Mouse (Mus musculus) cerebellum, adult 11 months (tissue): ENCODE measurements around the gene Olfr1199.

Experiments used
- DNase-seq: peaks from one replicate; pipeline ENCODE4 v3.0.0; 2022

Gene Olfr1199

DNA sequence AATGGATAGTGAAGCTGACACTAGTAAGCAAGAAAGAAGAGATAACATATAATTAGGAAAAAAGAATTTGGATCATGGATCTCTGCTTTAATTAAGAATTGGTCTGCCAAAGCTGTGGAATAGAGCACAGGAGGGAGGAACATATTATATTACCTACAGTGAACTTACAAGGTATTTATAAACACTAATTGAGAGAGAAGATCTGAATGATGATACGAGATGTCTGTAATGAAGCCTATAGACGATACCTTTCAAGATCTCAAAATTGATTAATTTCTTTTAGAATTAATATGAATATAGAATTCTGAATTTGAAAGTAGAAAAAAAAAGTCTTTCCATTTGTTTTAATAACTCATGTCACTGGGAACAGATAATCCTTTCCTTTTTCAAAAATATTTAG, at the start of gene Olfr1199:
Olfr1199 (minus strand) TSS at position 101 of the 400 bp plus-strand sequence.
- no peak for DNase-seq

- no peak for DNase-seq
These were observed 32.5 kb upstream of the Olfr1199 start, which contains the start of gene Olfr1201 for GRCm38 (mm10) chr2:88792736-88793135. Gene Olfr1201, plus strand, starts transcription at chr2:88793036.

- no peak for DNase-seq
These were observed 10.1 kb upstream of the Olfr1199 start, which contains the start of gene Olfr1200 for GRCm38 (mm10) chr2:88770388-88770787. Gene Olfr1200, minus strand, starts transcription at chr2:88770488.

- DNase-seq, result no peak
These were observed 9.0 kb downstream of the Olfr1199 start, which contains the start of gene Olfr1198 for GRCm38 (mm10) chr2:88751270-88751669. Gene Olfr1198, minus strand, starts transcription at chr2:88751370.

- no peak for DNase-seq
These were observed 16.9 kb downstream of the Olfr1199 start for GRCm38 (mm10) chr2:88743379-88743778.

DNA sequence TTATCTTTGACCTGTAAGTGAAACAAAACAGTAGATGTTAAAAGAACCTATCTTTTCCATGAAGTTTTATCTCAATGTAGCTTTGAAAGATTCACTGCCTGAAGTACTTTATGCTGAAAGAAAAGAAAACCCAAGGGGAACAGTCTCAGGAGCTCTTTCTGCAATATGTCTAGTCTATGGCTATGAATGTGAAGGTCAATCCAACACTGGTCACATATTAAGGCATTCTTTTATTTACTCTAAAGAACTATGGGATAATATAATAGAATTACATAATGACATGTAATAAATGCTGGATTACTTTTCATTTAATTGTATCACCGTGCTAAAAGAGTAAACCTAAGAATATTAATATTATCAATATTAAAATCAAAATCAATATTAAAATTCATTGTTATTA, 28.0 kb downstream of the Olfr1199 start, which contains the start of gene Olfr1197:
Olfr1197 (minus strand) TSS at position 101 of the 400 bp plus-strand sequence.
- DNase-seq, result no peak

DNA sequence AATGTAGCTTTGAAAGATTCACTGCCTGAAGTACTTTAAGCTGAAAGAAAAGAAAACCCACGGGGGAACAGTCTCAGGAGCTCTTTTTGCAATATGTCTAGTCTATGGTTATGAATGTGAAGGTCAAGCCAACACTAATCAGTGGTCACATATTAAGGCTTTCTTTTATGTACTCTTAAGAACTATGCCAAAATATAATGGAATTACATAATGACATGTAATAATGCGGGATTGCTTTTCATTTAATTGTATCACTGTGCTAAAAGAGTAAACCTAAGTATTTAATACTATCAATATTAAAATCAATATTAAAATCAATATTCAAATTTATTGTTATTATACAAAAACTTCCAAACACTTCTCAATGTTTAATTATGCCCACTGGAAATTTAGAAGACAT, 55.8 kb downstream of the Olfr1199 start, which contains the start of gene Olfr1196:
Olfr1196 (minus strand) TSS at position 101 of the 400 bp plus-strand sequence.
- DNase-seq, result no peak
